Mouse (Mus musculus) gastrocnemius, postnatal 25 days (tissue): ENCODE data around the gene Drd1. TPM values are rescaled to one million over a fixed set of nuclear protein-coding genes. Genes with fewer than 3 reads are reported as not detected.

Experiments used
- DNase-seq: peaks from one replicate; pipeline ENCODE4 v3.0.0; 2022
- total RNA-seq, 2 experiments: library from RNA; stranded (reverse); gene quantifications; 1 replicate in 1 of 2; 2 replicates in 1 of 2; pipeline ENCODE4 v1.2.3; 2021

Drd1 gene
- total RNA-seq, 2 experiments from 2014 or later = 0.08 to 0.11 TPM

GRCm38 (mm10) chr13:54073066-54073465, 17.6 kb upstream of the Drd1 start:
- no peak for DNase-seq

- DNase-seq = no peak
These were observed 17.1 kb upstream of the Drd1 start for GRCm38 (mm10) chr13:54072526-54073057.

GRCm38 (mm10) chr13:54071606-54072331, 16.3 kb upstream of the Drd1 start, which contains the start of gene Sfxn1:
Gene Sfxn1 (plus strand): TSS chr13:54071869.
- peak; percentile 69 for DNase-seq

- DNase-seq = no peak
These were observed 15.5 kb upstream of the Drd1 start for GRCm38 (mm10) chr13:54071011-54071410.

- DNase-seq = no peak
These were observed 12.2 kb upstream of the Drd1 start for GRCm38 (mm10) chr13:54067617-54068166.

GRCm38 (mm10) chr13:54066081-54066746, 10.7 kb upstream of the Drd1 start:
- no peak for DNase-seq

- DNase-seq = no peak
These were observed 7.8 kb upstream of the Drd1 start for GRCm38 (mm10) chr13:54063292-54063691.

- no peak for DNase-seq
These were observed 6.6 kb upstream of the Drd1 start for GRCm38 (mm10) chr13:54062068-54062467.

- no peak for DNase-seq
These were observed 543 bp downstream of the Drd1 start for GRCm38 (mm10) chr13:54054962-54055361.

GRCm38 (mm10) chr13:54051641-54052040, 3.9 kb downstream of the Drd1 start:
- DNase-seq = no peak

- DNase-seq = no peak
These were observed 6.7 kb downstream of the Drd1 start for GRCm38 (mm10) chr13:54048679-54049352.

GRCm38 (mm10) chr13:54040256-54040655, 15.2 kb downstream of the Drd1 start:
- DNase-seq = no peak

GRCm38 (mm10) chr13:54037936-54038335, 17.6 kb downstream of the Drd1 start:
- DNase-seq = no peak

GRCm38 (mm10) chr13:54035541-54035940, 20.0 kb downstream of the Drd1 start:
- DNase-seq = no peak

GRCm38 (mm10) chr13:54033653-54034052, 21.9 kb downstream of the Drd1 start:
- no peak for DNase-seq

- no peak for DNase-seq
These were observed 28.4 kb downstream of the Drd1 start for GRCm38 (mm10) chr13:54027079-54027478.

- DNase-seq = no peak
These were observed 32.2 kb downstream of the Drd1 start for GRCm38 (mm10) chr13:54023311-54023710.

- no peak for DNase-seq
These were observed 46.8 kb downstream of the Drd1 start for GRCm38 (mm10) chr13:54008716-54009115.
